Comparison of ENCODE assay signal across 8 mouse cellular contexts in the genomic region with DNA sequence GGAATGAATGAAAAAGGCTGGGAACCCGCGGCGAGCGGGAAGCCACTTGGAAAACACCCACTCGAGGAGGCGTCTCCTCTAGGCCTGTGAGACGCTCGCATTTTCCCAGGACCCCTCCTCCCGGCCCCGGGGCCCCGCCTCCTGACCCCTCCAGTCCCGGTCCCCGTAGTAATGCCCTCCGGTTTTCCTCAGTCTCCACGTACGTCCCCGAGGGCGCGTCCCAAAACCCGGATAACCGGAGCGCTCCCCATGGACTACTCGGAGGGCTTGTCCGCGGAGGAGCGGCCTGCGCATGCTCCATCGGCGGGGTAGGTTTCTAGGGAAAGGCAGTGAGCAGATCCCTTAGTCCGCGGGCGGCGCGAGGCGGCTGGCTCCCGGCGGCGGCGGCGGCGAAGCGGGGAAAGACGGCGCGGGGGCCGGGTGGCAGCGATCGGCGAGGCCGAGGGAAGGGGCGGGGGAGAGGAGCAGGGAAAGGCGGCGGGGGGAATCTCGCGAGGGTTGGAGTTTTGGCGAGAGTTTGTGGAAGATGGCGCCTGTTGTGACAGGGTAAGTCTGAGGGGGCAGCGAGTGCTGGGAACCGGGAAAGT.
DNase-seq lines count a peak whose midpoint lies in the region; ATAC-seq and TF ChIP-seq lines count a peak whose summit lies in the region.

No protein-coding gene starts in this region.

- H3K27ac ChIP-seq in MEL (ENCODE audit: control insufficient read depth, low read depth, low read length), result peak overlapping the region; percentile 92
- peak overlapping the region; percentile 94 for H3K27ac ChIP-seq in cerebellum, adult 2 months (ENCODE audit: insufficient read depth, low read length)
- peak overlapping the region; percentile 98 for H3K27ac ChIP-seq in forebrain, postnatal 0 days (ENCODE audit: low read depth, low read length)
- peak overlapping the region; percentile 99 for H3K27ac ChIP-seq in lung, embryonic 15.5 days

- H3K79me2 ChIP-seq in MEL (ENCODE audit: control insufficient read depth, insufficient read depth, low read length, poor library complexity), result peaks cover 35% of the 10 kb centered on the region

- under 1% methylated on average over 59 of the region's 59 CpGs for WGBS in cerebellum, adult 2 months
- under 1% methylated on average over 54 of the region's 59 CpGs for WGBS in forebrain, postnatal 0 days
- under 1% methylated on average over 44 of the region's 59 CpGs for WGBS in lung, embryonic 15.5 days

- no peaks in the 10 kb centered on the region for H3K27me3 ChIP-seq in MEL (ENCODE audit: control insufficient read depth in 1 of 2, insufficient read depth in 2 of 2, low read length in 2 of 2)
- H3K27me3 ChIP-seq in cerebellum, adult 2 months (ENCODE audit: control insufficient read depth, insufficient read depth, low read length), result no peaks in the 10 kb centered on the region
- H3K27me3 ChIP-seq in forebrain, postnatal 0 days (ENCODE audit: insufficient read depth, low read length), result no peaks in the 10 kb centered on the region; the same call in 1 of the 2 replicates
- H3K27me3 ChIP-seq in lung, embryonic 15.5 days, result no peaks in the 10 kb centered on the region

- no peak for TF ChIP-seq EP300 in MEL (IDR thresholded peaks at IDR 0.05; ENCODE audit: low read depth in 1 of 2, low read length in 2 of 2)

- peak; percentile 29 to 52; a peak in 2 of 4 replicates for TF ChIP-seq POLR2A in MEL (IDR thresholded peaks at IDR 0.05; ENCODE audit: control insufficient read depth in 1 of 2, insufficient read depth in 1 of 2, low read depth in 1 of 2, low read length in 2 of 2, poor library complexity in 1 of 2)
- peak; percentile 40; the same call in 1 of the 2 replicates for TF ChIP-seq POLR2A in cerebellum, adult 2 months (IDR thresholded peaks at IDR 0.05; ENCODE audit: borderline replicate concordance, insufficient read depth, low read length)

- TF ChIP-seq RAD21 in MEL (IDR thresholded peaks at IDR 0.05; ENCODE audit: low read depth, low read length), result no peak

- peak overlapping the region; percentile 99 for H3K9ac ChIP-seq in MEL (ENCODE audit: control insufficient read depth, low read depth, low read length, poor library complexity, severe bottlenecking)
- peak overlapping the region; percentile 82 for H3K9ac ChIP-seq in forebrain, postnatal 0 days
- peak overlapping the region; percentile 98 for H3K9ac ChIP-seq in lung, embryonic 15.5 days

- H3K4me1 ChIP-seq in MEL (ENCODE audit: control insufficient read depth in 1 of 2, insufficient read depth in 2 of 2, low read length in 2 of 2), result peaks cover 7 to 11% of the 10 kb centered on the region in 2 experiments; a peak in 3 of 4 replicates
- H3K4me1 ChIP-seq in cerebellum, adult 2 months (ENCODE audit: control insufficient read depth, insufficient read depth, low read length), result peaks cover 7% of the 10 kb centered on the region; the same call in 1 of the 2 replicates
- peaks cover 16% of the 10 kb centered on the region for H3K4me1 ChIP-seq in forebrain, postnatal 0 days (ENCODE audit: insufficient read depth)
- H3K4me1 ChIP-seq in lung, embryonic 15.5 days, result peaks cover 35% of the 10 kb centered on the region

- no peak for TF ChIP-seq CTCF in MEL (IDR thresholded peaks at IDR 0.05 in 2 of 3, conservative IDR thresholded peaks at IDR 0.05 in 1 of 3; ENCODE audit: control insufficient read depth in 1 of 3, insufficient read depth in 1 of 3, low read depth in 2 of 3, low read length in 3 of 3, poor library complexity in 1 of 3, severe bottlenecking in 1 of 3)
- no peak for TF ChIP-seq CTCF in cerebellum, adult 2 months (IDR thresholded peaks at IDR 0.05; ENCODE audit: borderline replicate concordance, insufficient read depth, low read depth, low read length)
- no peak for TF ChIP-seq CTCF in forebrain, postnatal 0 days (IDR thresholded peaks at IDR 0.05; ENCODE audit: low read depth)

- H3K4me2 ChIP-seq in forebrain, postnatal 0 days (ENCODE audit: low read depth), result peak overlapping the region; percentile 85
- H3K4me2 ChIP-seq in lung, embryonic 15.5 days, result peak overlapping the region; percentile 96

- peaks cover 0 to 28% of the 10 kb centered on the region in 2 experiments; a peak in 2 of 4 replicates for H3K36me3 ChIP-seq in MEL (ENCODE audit: control insufficient read depth in 1 of 2, insufficient read depth in 2 of 2, low read length in 2 of 2)
- no peaks in the 10 kb centered on the region for H3K36me3 ChIP-seq in forebrain, postnatal 0 days (ENCODE audit: insufficient read depth)
- no peaks in the 10 kb centered on the region for H3K36me3 ChIP-seq in lung, embryonic 15.5 days

- H3K9me3 ChIP-seq in MEL (replicated peaks; ENCODE audit: insufficient read depth, low read length), result no peaks in the 10 kb centered on the region
- H3K9me3 ChIP-seq in forebrain, postnatal 0 days (ENCODE audit: low read length), result no peaks in the 10 kb centered on the region
- H3K9me3 ChIP-seq in lung, embryonic 15.5 days, result no peaks in the 10 kb centered on the region

- DNase-seq in MEL (ENCODE audit: low read depth, low spot score), result peak; percentile 96
- DNase-seq in cerebellum, adult 2 months, result peak; percentile 100
- DNase-seq in forebrain, postnatal 0 days, result peak; percentile 99
- peak; percentile 99 for DNase-seq in heart, postnatal 4 days
- peak; percentile 99 for DNase-seq in layer of hippocampus, adult 8-10 months (ENCODE audit: low spot score in 2 of 2)
- DNase-seq in ovary, adult 18-20 months (ENCODE audit: low spot score), result peak; percentile 99
- DNase-seq in thymus, postnatal 0 days (ENCODE audit: low spot score), result peak; percentile 91

- peak; percentile 80 for ATAC-seq in forebrain, postnatal 0 days
- ATAC-seq in lung, embryonic 15.5 days (ENCODE audit: borderline replicate concordance, extremely low read depth, low FRiP score, low TSS enrichment), result peak; percentile 94

- peak overlapping the region; percentile 57 to 90 for H3K4me3 ChIP-seq in MEL (ENCODE audit: control insufficient read depth in 1 of 2, insufficient read depth in 1 of 2, low read depth in 2 of 2, low read length in 2 of 2)
- peak overlapping the region; percentile 70 for H3K4me3 ChIP-seq in cerebellum, adult 2 months (replicated peaks; ENCODE audit: insufficient read depth, low read depth, low read length)
- peak overlapping the region; percentile 79 for H3K4me3 ChIP-seq in forebrain, postnatal 0 days (ENCODE audit: low read depth, low read length)
- peak overlapping the region; percentile 96 for H3K4me3 ChIP-seq in lung, embryonic 15.5 days

TF ChIP-seq in MEL, 35 proteins besides CTCF, POLR2A, EP300 and RAD21:
- TF ChIP-seq ETS1 (IDR thresholded peaks at IDR 0.05; ENCODE audit: low read depth, low read length), result peak; percentile 51; the same call in 1 of the 2 replicates
- TF ChIP-seq MAFK (IDR thresholded peaks at IDR 0.05; ENCODE audit: borderline replicate concordance, low read depth, low read length), result no peak
- no peak for TF ChIP-seq E2F4 (IDR thresholded peaks at IDR 0.05; ENCODE audit: borderline replicate concordance, low read depth, low read length)
- peak; percentile 92 for TF ChIP-seq SIN3A (IDR thresholded peaks at IDR 0.05; ENCODE audit: low read length)
- TF ChIP-seq MYB (IDR thresholded peaks at IDR 0.05; ENCODE audit: low read depth, low read length), result no peak
- TF ChIP-seq POLR2AphosphoS2 (IDR thresholded peaks at IDR 0.05; ENCODE audit: low read length), result no peak
- TF ChIP-seq POLR2AphosphoS5 (IDR thresholded peaks at IDR 0.05; ENCODE audit: borderline replicate concordance, low read depth, low read length), result no peak
- no peak for TF ChIP-seq MYC (IDR thresholded peaks at IDR 0.05; ENCODE audit: low read depth, low read length)
- TF ChIP-seq GABPA (IDR thresholded peaks at IDR 0.05; ENCODE audit: low read depth, low read length), result no peak
- peak; percentile 48; the same call in 1 of the 2 replicates for TF ChIP-seq TBP (IDR thresholded peaks at IDR 0.05; ENCODE audit: low read depth, low read length)
- peak; percentile 88 for TF ChIP-seq MAZ (IDR thresholded peaks at IDR 0.05; ENCODE audit: low read depth, low read length)
- TF ChIP-seq ZMIZ1 (IDR thresholded peaks at IDR 0.05; ENCODE audit: low read depth, low read length), result no peak
- TF ChIP-seq NRF1 (IDR thresholded peaks at IDR 0.05; ENCODE audit: insufficient read depth, low read depth, low read length, poor library complexity, severe bottlenecking), result peak; percentile 86
- 0 out of 2 replicates have a peak, but pooled peaks have one; percentile 19 for TF ChIP-seq TCF12 (IDR thresholded peaks at IDR 0.05; ENCODE audit: low read depth, low read length)
- TF ChIP-seq SMC3 (IDR thresholded peaks at IDR 0.05; ENCODE audit: low read depth, low read length), result no peak
- peak; percentile 47 for TF ChIP-seq NELFE (IDR thresholded peaks at IDR 0.05; ENCODE audit: low read depth, low read length)
- peak; percentile 87 for TF ChIP-seq CHD2 (IDR thresholded peaks at IDR 0.05; ENCODE audit: low read length)
- no peak for TF ChIP-seq ZC3H11A (IDR thresholded peaks at IDR 0.05; ENCODE audit: low read depth, low read length)
- no peak for TF ChIP-seq MEF2A (IDR thresholded peaks at IDR 0.05; ENCODE audit: extremely low read depth, insufficient replicate concordance, low read depth, low read length, poor library complexity, severe bottlenecking)
- TF ChIP-seq TAL1 (IDR thresholded peaks at IDR 0.05; ENCODE audit: low read length), result no peak
- TF ChIP-seq CHD1 (IDR thresholded peaks at IDR 0.05; ENCODE audit: low read depth, low read length), result no peak
- peak; percentile 6; the same call in 1 of the 2 replicates for TF ChIP-seq RCOR1 (IDR thresholded peaks at IDR 0.05; ENCODE audit: low read depth, low read length)
- peak; percentile 81 for TF ChIP-seq HCFC1 (IDR thresholded peaks at IDR 0.05; ENCODE audit: low read depth, low read length)

Comparison
In these comparisons a context has a peak if more than half of its experiments do, and no peak if none do; other contexts are left out.
1. Peak in every context shown above with its lines: DNase-seq, ATAC-seq, H3K4me3 ChIP-seq and H3K27ac ChIP-seq.